9 mouse cellular contexts compared by ENCODE assay signal in genomic region chr10:121419640-121420470, GRCm38 (mm10). TPM values are rescaled to one million over a fixed set of nuclear protein-coding genes. Genes with fewer than 3 reads are reported as not detected.
DNase-seq lines count a peak whose midpoint lies in the region; ATAC-seq and TF ChIP-seq lines count a peak whose summit lies in the region.
"Had no signal": no experiment of that assay in that cellular context is flagged by ENCODE, and none has a peak within 500 bp of the region (broad histone marks: within the 10 kb centered on the region; RNA-seq: fewer than 3 reads in every experiment).

No protein-coding gene starts in this region.

- DNase-seq in left cerebral cortex, postnatal 4 days, result peak; percentile 79
- DNase-seq in left cerebral cortex, postnatal 14 days (ENCODE audit: low spot score in 2 of 2), result no peak
- no peak for DNase-seq in limb, embryonic 11.5 days (ENCODE audit: low spot score)
- peak; percentile 55 for DNase-seq in midbrain, postnatal 0 days (ENCODE audit: low spot score)
- DNase-seq in adipocyte (ENCODE audit: low spot score), result no peak
- DNase-seq in gastrocnemius, adult 8-10 months (ENCODE audit: low spot score in 2 of 2), result no peak
- DNase-seq in gastrocnemius, postnatal 4 days (ENCODE audit: low spot score in 2 of 2), result no peak

- intact Hi-C loops in left cerebral cortex, postnatal 4 days (cut with DNase I), result no loop called here
- intact Hi-C loops in left cerebral cortex, postnatal 14 days (cut with DNase I), result no loop called here

- peaks cover 54% of the 10 kb centered on the region for H3K4me1 ChIP-seq in embryonic facial prominence, embryonic 13.5 days
- H3K4me1 ChIP-seq in limb, embryonic 11.5 days (ENCODE audit: control insufficient read depth, insufficient read depth, low read length), result peaks cover 7% of the 10 kb centered on the region
- peaks cover 4% of the 10 kb centered on the region; the same call in 1 of the 2 replicates for H3K4me1 ChIP-seq in midbrain, postnatal 0 days (ENCODE audit: insufficient read depth, low read length)

- WGBS in embryonic facial prominence, embryonic 13.5 days, result 55% methylated on average over 22 of the region's 22 CpGs
- 52% methylated on average over 22 of the region's 22 CpGs for WGBS in limb, embryonic 11.5 days
- WGBS in midbrain, postnatal 0 days, result 67% methylated on average over 22 of the region's 22 CpGs

- H3K4me3 ChIP-seq in embryonic facial prominence, embryonic 13.5 days, result no peak overlapping the region
- no peak overlapping the region for H3K4me3 ChIP-seq in limb, embryonic 11.5 days (ENCODE audit: low read depth, low read length)
- H3K4me3 ChIP-seq in midbrain, postnatal 0 days (ENCODE audit: low read depth, low read length), result no peak overlapping the region
- H3K4me3 ChIP-seq: midbrain, embryonic 12.5 days had no signal

- TF ChIP-seq CTCF in midbrain, postnatal 0 days (IDR thresholded peaks at IDR 0.05), result 0 out of 2 replicates have a peak, but pooled peaks have one; percentile 3

- H3K4me2 ChIP-seq in embryonic facial prominence, embryonic 13.5 days, result peak overlapping the region; percentile 1; the same call in 1 of the 2 replicates
- H3K4me2 ChIP-seq in limb, embryonic 11.5 days (ENCODE audit: low read depth, severe bottlenecking), result no peak overlapping the region
- no peak overlapping the region for H3K4me2 ChIP-seq in midbrain, postnatal 0 days (ENCODE audit: low read depth, low read length, poor library complexity, severe bottlenecking)
- H3K4me2 ChIP-seq: midbrain, embryonic 12.5 days had no signal

- peak; percentile 68; the same call in 1 of the 2 replicates for ATAC-seq in embryonic facial prominence, embryonic 13.5 days (ENCODE audit: insufficient number of reproducible peaks, insufficient read depth, low FRiP score, low TSS enrichment, low read depth)
- ATAC-seq in limb, embryonic 11.5 days (ENCODE audit: insufficient number of reproducible peaks, low FRiP score, low TSS enrichment, low read depth), result 0 out of 2 replicates have a peak, but pooled peaks have one; percentile 11
- ATAC-seq in midbrain, postnatal 0 days (ENCODE audit: low FRiP score), result peak; percentile 53; the same call in 1 of the 2 replicates

- peak overlapping the region; percentile 63 for H3K27ac ChIP-seq in embryonic facial prominence, embryonic 13.5 days
- no peak overlapping the region for H3K27ac ChIP-seq in limb, embryonic 11.5 days (replicated peaks; ENCODE audit: low read depth, low read length)
- no peak overlapping the region for H3K27ac ChIP-seq in midbrain, postnatal 0 days (ENCODE audit: low read depth, low read length)
- H3K27ac ChIP-seq: midbrain, embryonic 12.5 days had no signal

- peaks cover 29% of the 10 kb centered on the region for H3K36me3 ChIP-seq in embryonic facial prominence, embryonic 13.5 days
- H3K36me3 ChIP-seq in limb, embryonic 11.5 days (ENCODE audit: control insufficient read depth, insufficient read depth, low read length), result peaks cover 4% of the 10 kb centered on the region; the same call in 1 of the 2 replicates
- H3K36me3 ChIP-seq in midbrain, postnatal 0 days (ENCODE audit: insufficient read depth, low read length), result no peaks in the 10 kb centered on the region; the same call in 1 of the 2 replicates
- H3K36me3 ChIP-seq: midbrain, embryonic 12.5 days had no signal

- H3K9ac ChIP-seq in embryonic facial prominence, embryonic 13.5 days, result no peak overlapping the region
- no peak overlapping the region for H3K9ac ChIP-seq in limb, embryonic 11.5 days (ENCODE audit: low read length)
- no peak overlapping the region for H3K9ac ChIP-seq in midbrain, postnatal 0 days (replicated peaks; ENCODE audit: low read length, poor library complexity, severe bottlenecking)
- H3K9ac ChIP-seq: midbrain, embryonic 12.5 days had no signal

- H3K9me3 ChIP-seq in embryonic facial prominence, embryonic 13.5 days, result no peaks in the 10 kb centered on the region
- no peaks in the 10 kb centered on the region for H3K9me3 ChIP-seq in limb, embryonic 11.5 days (ENCODE audit: control insufficient read depth, low read length)
- no peaks in the 10 kb centered on the region for H3K9me3 ChIP-seq in midbrain, postnatal 0 days (ENCODE audit: low read length)
- H3K9me3 ChIP-seq: midbrain, embryonic 12.5 days had no signal

- H3K27me3 ChIP-seq in embryonic facial prominence, embryonic 13.5 days, result no peaks in the 10 kb centered on the region
- H3K27me3 ChIP-seq in limb, embryonic 11.5 days (ENCODE audit: control insufficient read depth, insufficient read depth, low read length), result no peaks in the 10 kb centered on the region
- no peaks in the 10 kb centered on the region for H3K27me3 ChIP-seq in midbrain, postnatal 0 days (ENCODE audit: insufficient read depth, low read length)
- H3K27me3 ChIP-seq: midbrain, embryonic 12.5 days had no signal

RNA-seq across cellular contexts. Expression of gene Gns, which starts 55.0 kb away (rescaled TPM):
- 10 to 100 TPM; 61.0 to 67.6 TPM for total RNA-seq in left cerebral cortex, postnatal 4 days (2021)
- 10 to 100 TPM; 76.4 to 81.0 TPM for total RNA-seq in left cerebral cortex, postnatal 14 days (2021)
- polyA plus RNA-seq in embryonic facial prominence, embryonic 13.5 days (2015; fragmentation: Nextera tagmentation; extraction: Ambion mirVana), result 48.5 and 49.5 TPM in 2 replicates
- polyA plus RNA-seq in limb, embryonic 11.5 days (2014; fragmentation: Nextera tagmentation; extraction: Ambion mirVana), result 37.1 and 39.2 TPM in 2 replicates
- 66.4 and 84.3 TPM in 2 replicates for total RNA-seq in midbrain, postnatal 0 days (2014; rRNA removed)
- polyA plus RNA-seq in midbrain, postnatal 0 days (2015; fragmentation: Nextera tagmentation; extraction: Ambion mirVana), result 37.7 and 40.4 TPM in 2 replicates
- 10 to 100 TPM; 24.0 to 30.4 (median 28.8) TPM for total RNA-seq in gastrocnemius, adult 8-10 months (2022)
- total RNA-seq in gastrocnemius, postnatal 4 days (2021), result 10 to 100 TPM; 67.9 to 68.9 TPM

RNA-seq across cellular contexts. Expression of gene Rassf3, which starts 56.3 kb away (rescaled TPM):
- 10 to 100 TPM; 17.4 to 22.9 TPM for total RNA-seq in left cerebral cortex, postnatal 4 days (2021)
- 10 to 100 TPM; 29.6 to 33.9 TPM for total RNA-seq in left cerebral cortex, postnatal 14 days (2021)
- polyA plus RNA-seq in embryonic facial prominence, embryonic 13.5 days (2015; fragmentation: Nextera tagmentation; extraction: Ambion mirVana), result 17.7 and 20.8 TPM in 2 replicates
- polyA plus RNA-seq in limb, embryonic 11.5 days (2014; fragmentation: Nextera tagmentation; extraction: Ambion mirVana), result 16.5 and 17.2 TPM in 2 replicates
- total RNA-seq in midbrain, postnatal 0 days (2014; rRNA removed), result 5.8 and 6.0 TPM in 2 replicates
- polyA plus RNA-seq in midbrain, postnatal 0 days (2015; fragmentation: Nextera tagmentation; extraction: Ambion mirVana), result 3.0 and 3.4 TPM in 2 replicates
- 10 to 100 TPM; 23.3 to 43.2 (median 31.1) TPM for total RNA-seq in gastrocnemius, adult 8-10 months (2022)
- total RNA-seq in gastrocnemius, postnatal 4 days (2021), result 10 to 100 TPM; 70.0 to 78.2 TPM

Comparison
In these comparisons a context has a peak if more than half of its experiments do, and no peak if none do; other contexts are left out.
1. DNase-seq: peak in left cerebral cortex, postnatal 4 days (single experiment) and midbrain, postnatal 0 days (single experiment); none in left cerebral cortex, postnatal 14 days (0 of 2), limb, embryonic 11.5 days (single experiment), adipocyte (single experiment), gastrocnemius, adult 8-10 months (0 of 2) and gastrocnemius, postnatal 4 days (0 of 2).
2. ATAC-seq: peak in every context shown above with its lines; median percentile 68 in embryonic facial prominence, embryonic 13.5 days; 53 in midbrain, postnatal 0 days; 11 in limb, embryonic 11.5 days.